Mouse (Mus musculus) CD4-positive, CD25-positive, alpha-beta regulatory T cell, adult 4 months (primary cell): ENCODE results near the gene Wwp2. TPM values are rescaled to one million over a fixed set of nuclear protein-coding genes. Genes with fewer than 3 reads are reported as not detected.
A peak's percentile ranks its signal among the peaks of the same experiment; 100 is the strongest.

Experiments
- ATAC-seq: one replicate; pipeline ENCODE4 v1.8.0; 2017
- polyA plus RNA-seq, 2 experiments: library from polyadenylated mRNA; unstranded; fragments of 100-300 nt; shearing (Covaris generic); gene quantifications; one replicate each; pipeline ENCODE4 v1.2.1; 2017

The Wwp2 gene
- 100 to 1,000 TPM; 117 to 187 TPM for polyA plus RNA-seq

GRCm38 (mm10) chr8:107435962-107436831 lies at the start of gene Wwp2:
Wwp2 (plus strand) TSS chr8:107436365.
- ATAC-seq = peak; percentile 81

- ATAC-seq = peak; percentile 57
Observed at GRCm38 (mm10) chr8:107386642-107387041, 49.5 kb upstream of the Wwp2 start.

- no peak for ATAC-seq
Observed at GRCm38 (mm10) chr8:107387861-107388260, 48.3 kb upstream of the Wwp2 start.

GRCm38 (mm10) chr8:107389557-107389956 lies 46.6 kb upstream of the Wwp2 start:
- ATAC-seq = no peak

- no peak for ATAC-seq
Observed at GRCm38 (mm10) chr8:107390476-107391135, 45.6 kb upstream of the Wwp2 start.

GRCm38 (mm10) chr8:107391136-107391516 lies 45.0 kb upstream of the Wwp2 start:
- no peak for ATAC-seq

GRCm38 (mm10) chr8:107395397-107395796 lies 40.8 kb upstream of the Wwp2 start:
- no peak for ATAC-seq

GRCm38 (mm10) chr8:107396106-107396670 lies 40.0 kb upstream of the Wwp2 start:
- no peak for ATAC-seq

GRCm38 (mm10) chr8:107397665-107398064 lies 38.5 kb upstream of the Wwp2 start:
- ATAC-seq = no peak

- ATAC-seq = no peak
Observed at GRCm38 (mm10) chr8:107399495-107399894, 36.7 kb upstream of the Wwp2 start.

GRCm38 (mm10) chr8:107401866-107402265 lies 34.3 kb upstream of the Wwp2 start:
- no peak for ATAC-seq

GRCm38 (mm10) chr8:107403038-107403781 lies 33.0 kb upstream of the Wwp2 start, which contains the start of gene Nqo1:
Nqo1 (minus strand) TSS chr8:107403206.
- peak; percentile 71 for ATAC-seq

GRCm38 (mm10) chr8:107404057-107404456 lies 32.1 kb upstream of the Wwp2 start:
- ATAC-seq = no peak

- no peak for ATAC-seq
Observed at GRCm38 (mm10) chr8:107405935-107406334, 30.2 kb upstream of the Wwp2 start.

- peak; percentile 72 for ATAC-seq
Observed at GRCm38 (mm10) chr8:107411391-107411790, 24.8 kb upstream of the Wwp2 start.

GRCm38 (mm10) chr8:107412552-107412951 lies 23.6 kb upstream of the Wwp2 start:
- no peak for ATAC-seq

GRCm38 (mm10) chr8:107413881-107414280 lies 22.3 kb upstream of the Wwp2 start:
- no peak for ATAC-seq

GRCm38 (mm10) chr8:107417001-107417400 lies 19.2 kb upstream of the Wwp2 start:
- no peak for ATAC-seq

GRCm38 (mm10) chr8:107424176-107424575 lies 12.0 kb upstream of the Wwp2 start:
- ATAC-seq = no peak

GRCm38 (mm10) chr8:107424597-107425229 lies 11.5 kb upstream of the Wwp2 start, which contains the start of gene Nob1:
Nob1 (minus strand) TSS chr8:107425051.
- peak; percentile 97 for ATAC-seq

GRCm38 (mm10) chr8:107425230-107425597 lies 11.0 kb upstream of the Wwp2 start:
- no peak for ATAC-seq

- ATAC-seq = no peak
Observed at GRCm38 (mm10) chr8:107430821-107431220, 5.3 kb upstream of the Wwp2 start.
